Mouse (Mus musculus) CD4-positive, CD25-positive, alpha-beta regulatory T cell, adult 2 months (primary cell): ENCODE measurements around the gene Olfr982.

Experiments used
- DNase-seq: peaks from one replicate; pipeline ENCODE4 v3.0.0-alpha.2; 2012; ENCODE audit warnings: low read depth, low spot score

Olfr982 gene

GRCm38 (mm10) chr9:40073529-40073928, at the start of gene Olfr982:
TSS of gene Olfr982 (plus strand) at chr9:40073829.
- no peak for DNase-seq

GRCm38 (mm10) chr9:40050138-40050537, 23.5 kb upstream of the Olfr982 start:
- DNase-seq, result no peak

- no peak for DNase-seq
These were observed 19.9 kb downstream of the Olfr982 start, which contains the start of gene Olfr983 for GRCm38 (mm10) chr9:40093495-40093894. TSS of gene Olfr983 (minus strand) at chr9:40093595.

- no peak for DNase-seq
These were observed 21.1 kb downstream of the Olfr982 start for GRCm38 (mm10) chr9:40094769-40095168.

GRCm38 (mm10) chr9:40114106-40114505, 40.5 kb downstream of the Olfr982 start, which contains the start of gene Olfr984:
TSS of gene Olfr984 (minus strand) at chr9:40114206.
- no peak for DNase-seq

GRCm38 (mm10) chr9:40116645-40117286, 43.1 kb downstream of the Olfr982 start:
- no peak for DNase-seq

GRCm38 (mm10) chr9:40117287-40117659, 43.6 kb downstream of the Olfr982 start:
- DNase-seq, result no peak
